Mouse (Mus musculus) neutrophil, adult 5-6 weeks (primary cell): ENCODE results near the gene Eif4g2. TPM values are rescaled to one million over a fixed set of nuclear protein-coding genes. Genes with fewer than 3 reads are reported as not detected.

Source experiments
- ATAC-seq: fragments of 151-379, 151-347 bp; 2 replicates; pipeline ENCODE4 v1.8.0; 2017; ENCODE audit warnings: mild to moderate bottlenecking, moderate TSS enrichment; ENCODE audit not compliant: insufficient number of reproducible peaks, poor library complexity, low FRiP score, severe bottlenecking; ENCODE audit errors: extremely low read depth
- total RNA-seq: library from RNA; stranded (forward); fragments of 200-1000 nt; gene quantifications from 2 replicates; pipeline ENCODE4 v1.2.3, GENCODE M21; 2017

Gene Eif4g2
- 857 and 887 TPM in 2 replicates for total RNA-seq

DNA sequence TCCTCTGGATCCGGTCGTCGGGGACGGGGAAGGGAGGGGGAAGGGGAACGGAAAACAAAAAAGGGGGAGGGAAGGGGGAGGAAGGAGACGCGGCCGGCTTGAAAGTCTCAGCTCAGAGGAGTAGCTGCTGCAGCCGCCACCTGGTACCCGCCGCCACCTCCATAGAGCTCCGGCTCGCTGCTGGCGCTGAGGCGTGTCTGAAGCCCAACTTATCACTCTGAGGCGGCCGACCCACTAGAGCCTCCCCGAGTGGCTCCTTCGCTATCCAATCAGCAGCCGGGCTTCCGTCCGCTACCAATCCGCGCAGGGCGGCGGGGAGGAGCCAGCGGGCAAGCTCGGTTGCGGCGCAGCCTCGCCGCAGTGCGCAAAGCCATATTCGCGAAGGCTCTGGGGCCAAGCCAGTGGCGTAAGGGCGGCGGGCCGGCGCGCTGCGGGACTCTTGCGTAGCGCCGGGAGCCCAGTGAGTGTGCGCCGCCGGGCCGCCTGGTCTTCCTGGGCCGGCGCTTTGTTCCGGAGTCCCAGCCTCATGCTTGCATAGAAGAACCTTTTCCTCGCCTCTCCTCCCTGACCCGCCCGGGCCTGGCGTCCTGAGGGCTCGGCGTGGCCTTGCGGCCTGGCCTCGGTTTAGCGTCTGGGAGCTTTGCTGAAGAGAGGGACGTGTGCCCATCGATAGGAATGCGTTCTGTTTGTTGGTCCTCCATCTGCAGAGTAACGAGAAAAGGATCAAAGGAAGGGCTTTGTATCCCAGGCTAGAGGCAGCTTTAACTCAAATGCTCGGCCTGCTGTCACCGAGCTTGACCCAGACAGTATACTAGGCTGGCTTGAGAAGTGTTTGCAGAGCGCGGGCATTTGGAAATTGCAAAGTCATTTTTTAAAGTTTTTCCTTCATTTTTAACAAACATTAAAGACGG lies at the start of gene Eif4g2:
TSS of gene Eif4g2 (minus strand) at position 209 of the 911 bp plus-strand sequence.
- ATAC-seq, result peak; percentile 96

DNA sequence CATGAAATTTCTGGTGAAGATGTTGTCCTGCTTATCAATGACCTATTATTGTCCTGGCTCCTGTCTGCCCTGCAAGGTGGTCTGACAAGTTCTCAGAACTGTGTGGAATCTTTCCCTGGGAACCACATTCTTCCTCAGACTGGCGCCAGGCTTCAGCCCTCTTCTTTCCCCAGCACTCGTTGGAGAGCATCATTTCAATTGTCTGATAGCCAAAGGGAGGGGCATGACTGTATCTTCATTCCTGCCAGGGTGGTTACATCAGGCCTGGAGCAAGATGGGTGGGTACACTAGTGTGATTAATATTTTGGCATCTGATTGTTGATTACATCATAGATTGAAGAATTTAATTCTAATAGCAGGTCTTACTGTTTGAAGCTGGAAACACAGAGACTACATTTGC lies 49.8 kb upstream of the Eif4g2 start:
- ATAC-seq, result no peak

DNA sequence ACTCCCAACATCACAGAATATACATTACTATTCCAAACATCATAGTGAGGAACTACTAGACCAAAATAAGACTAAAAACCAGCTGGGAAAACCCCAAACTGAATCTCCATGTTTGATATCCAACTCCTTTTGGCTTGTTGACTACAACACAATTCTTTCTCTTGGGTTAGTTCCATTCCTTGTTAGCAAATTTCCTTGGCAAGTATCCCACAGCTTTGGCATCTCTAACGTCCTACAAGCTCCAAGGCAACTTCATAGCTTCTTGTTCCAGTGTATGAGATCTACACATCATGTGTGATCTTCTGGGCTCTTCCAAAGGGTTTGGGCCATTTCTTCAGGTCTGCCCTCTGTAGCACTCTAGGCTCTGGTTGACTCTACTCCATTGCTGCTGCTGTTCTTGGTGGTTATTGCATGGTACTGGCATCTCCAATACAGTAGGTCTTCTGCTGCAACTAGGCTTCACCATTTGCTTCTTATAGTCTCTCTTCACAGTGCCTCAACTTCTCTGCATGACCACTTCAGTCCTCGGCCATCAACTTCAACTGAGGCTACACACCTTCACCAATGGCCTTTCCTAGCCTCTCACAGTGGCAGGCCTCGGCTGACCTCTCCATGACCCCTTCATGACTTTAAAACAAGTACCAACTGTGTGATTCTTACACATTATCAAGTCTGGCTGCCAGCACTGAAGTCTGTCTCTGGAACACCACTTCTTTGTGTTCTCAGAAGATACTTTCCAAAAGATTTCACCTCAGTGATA lies 44.0 kb upstream of the Eif4g2 start:
- no peak for ATAC-seq

DNA sequence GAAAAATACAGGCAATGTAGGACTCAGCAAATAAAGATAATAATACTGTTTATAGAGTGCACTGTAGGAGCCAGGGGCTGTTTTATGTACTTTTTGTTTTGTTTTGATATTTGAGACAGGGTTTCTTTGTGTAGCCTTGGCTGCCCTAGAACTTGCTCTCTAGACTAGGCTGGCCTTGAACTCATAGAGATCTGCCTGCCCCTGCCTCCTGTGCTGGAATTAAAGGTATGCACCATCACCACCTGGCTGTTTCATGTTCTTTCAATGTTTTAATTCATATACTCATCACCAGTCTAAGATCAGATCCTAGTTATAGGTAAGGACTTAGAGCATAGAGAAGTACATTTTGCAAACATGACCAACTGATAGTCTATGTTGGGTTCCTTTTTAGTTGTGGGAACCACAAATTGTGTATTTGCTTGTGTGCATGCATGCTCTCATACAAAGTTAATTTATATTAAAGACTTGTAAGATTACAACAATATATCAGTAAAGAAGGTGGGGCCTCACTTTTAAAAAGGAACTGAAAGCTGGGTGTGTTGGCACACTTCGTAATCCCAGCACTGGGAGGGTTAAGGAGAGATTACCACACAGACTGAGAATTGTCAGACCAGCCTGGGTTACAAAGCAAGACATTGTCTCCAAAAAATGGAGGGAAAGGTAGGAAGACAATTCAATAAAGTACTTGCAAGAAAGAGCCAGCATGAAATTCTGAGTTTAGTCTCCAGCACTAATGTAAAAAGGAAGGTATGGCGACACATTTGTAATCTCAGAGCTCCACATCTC lies 41.1 kb upstream of the Eif4g2 start:
- no peak for ATAC-seq

DNA sequence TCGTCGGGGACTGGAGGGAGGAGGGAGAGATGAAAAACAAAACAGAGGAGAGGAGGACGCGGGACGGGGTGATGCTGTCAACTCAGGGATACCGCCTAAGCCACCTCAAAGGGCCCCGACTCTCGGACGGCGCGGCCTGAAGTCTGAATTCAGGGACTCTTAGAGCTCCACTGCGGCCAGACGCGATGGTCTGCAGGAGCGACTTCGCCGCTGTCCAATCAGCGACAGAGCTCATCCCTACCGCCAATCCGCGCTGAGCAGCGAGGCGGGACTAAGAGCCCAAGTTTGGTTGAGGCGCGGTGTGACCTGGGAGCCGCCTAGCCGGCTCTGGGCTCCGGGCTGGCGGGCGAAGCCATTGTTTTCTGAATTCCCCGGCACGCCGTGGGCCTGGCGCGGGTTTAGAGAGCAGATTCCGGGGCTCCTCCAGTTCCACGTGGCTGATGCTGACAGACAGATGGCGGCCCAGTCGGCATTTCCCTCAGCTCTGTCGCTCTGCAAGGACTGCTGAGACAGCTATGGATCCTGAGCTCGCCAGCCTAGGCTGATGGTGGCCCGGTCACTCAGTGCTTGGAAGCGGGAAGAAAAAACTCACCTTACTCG lies 39.8 kb upstream of the Eif4g2 start:
- ATAC-seq, result peak; percentile 99

DNA sequence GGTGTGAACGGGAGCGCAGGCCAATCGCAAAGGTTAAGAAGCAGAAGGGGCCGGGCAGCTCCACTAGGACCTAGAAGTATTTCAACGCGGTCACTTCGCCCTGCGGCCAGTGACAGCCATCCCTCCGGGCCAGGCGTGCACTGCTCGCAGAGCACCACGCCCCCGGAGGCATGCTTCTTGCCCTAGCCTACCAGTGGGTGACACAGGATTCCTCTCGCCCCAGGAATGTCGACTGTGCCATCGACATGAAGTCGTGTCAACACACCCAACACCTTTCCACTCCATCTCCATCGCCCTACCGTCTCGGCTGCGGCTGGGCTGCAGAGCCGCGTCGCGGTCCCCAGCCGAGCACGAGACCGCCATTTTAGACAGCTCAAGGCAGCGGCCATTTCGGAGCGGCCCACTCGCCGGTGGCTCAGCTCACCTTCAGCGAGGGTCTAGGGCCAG lies 39.3 kb upstream of the Eif4g2 start:
- peak; percentile 44 for ATAC-seq

DNA sequence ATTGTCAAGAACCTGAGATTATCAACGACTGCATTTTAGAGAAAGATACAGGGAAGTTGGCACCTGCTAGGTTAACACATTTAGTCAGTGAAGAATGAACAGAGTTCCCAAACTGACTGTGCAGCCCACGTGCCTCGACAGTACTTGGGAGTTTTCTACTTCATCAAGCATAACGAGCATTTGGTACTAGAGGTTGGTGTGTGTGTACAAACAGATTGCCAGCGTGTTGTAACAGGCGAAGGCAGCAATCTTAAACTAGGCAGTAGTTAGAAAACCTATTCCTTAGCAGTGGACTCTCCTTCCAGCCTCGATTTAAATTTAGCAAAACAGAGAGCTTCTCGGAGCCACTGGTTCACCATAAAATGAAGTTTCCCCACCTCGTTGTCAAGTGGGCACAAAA lies 38.7 kb upstream of the Eif4g2 start:
- no peak for ATAC-seq

DNA sequence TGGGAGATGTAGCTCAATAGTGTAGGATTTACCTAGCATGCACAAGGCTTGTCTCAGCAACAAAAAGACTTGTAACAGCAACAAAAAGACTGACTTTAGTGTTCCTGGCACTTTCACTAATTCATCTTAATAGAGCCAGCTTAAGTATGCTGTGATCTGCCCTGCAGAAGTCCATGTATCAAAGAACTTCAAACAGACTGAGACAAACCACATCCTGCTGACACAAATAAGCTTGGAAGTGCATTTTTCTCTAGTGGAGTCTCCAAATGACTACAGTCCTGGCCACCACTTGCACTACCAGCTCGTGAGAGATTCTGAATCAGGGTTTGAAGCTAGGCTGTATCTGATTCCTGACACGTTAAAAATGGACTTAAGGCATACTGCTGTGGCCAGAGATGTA lies 26.7 kb upstream of the Eif4g2 start:
- ATAC-seq, result no peak

DNA sequence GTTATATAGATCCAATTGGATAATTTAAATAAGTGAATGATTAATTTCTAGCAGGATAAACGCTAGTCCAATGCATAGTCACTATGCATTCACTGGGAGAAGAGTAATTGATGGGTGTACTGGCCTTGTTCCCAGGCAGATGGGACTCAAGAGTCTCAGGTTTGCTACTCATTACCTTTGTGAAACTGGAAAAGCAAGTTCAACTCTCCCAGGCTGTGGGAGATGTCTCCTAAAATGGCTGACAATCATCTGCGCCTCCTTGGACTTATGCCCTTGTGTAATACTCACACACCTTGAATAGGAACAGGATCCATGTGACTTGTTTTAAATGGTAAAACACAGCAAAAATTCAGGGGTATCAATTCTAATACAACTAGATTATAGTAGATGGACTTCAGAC lies 26.3 kb upstream of the Eif4g2 start:
- ATAC-seq, result no peak

DNA sequence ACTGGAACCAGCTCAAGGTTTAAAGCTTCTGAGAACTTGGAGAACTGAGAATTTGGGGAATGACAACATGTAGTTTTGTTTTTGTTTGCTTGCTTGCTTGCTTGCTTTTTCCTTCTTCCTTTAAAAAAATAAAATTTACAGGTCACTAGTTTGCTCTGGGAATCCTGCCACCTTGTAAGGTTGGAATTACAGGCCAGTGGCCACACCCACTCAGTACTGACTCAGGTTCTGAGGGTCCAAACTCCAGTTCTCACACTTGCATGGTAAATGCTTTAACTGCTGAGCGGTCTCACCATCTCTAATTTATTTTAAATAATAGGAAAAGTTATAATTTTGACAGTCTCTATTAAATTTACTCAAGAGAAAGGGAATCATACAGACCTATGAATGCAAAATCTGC lies 15.4 kb upstream of the Eif4g2 start:
- no peak for ATAC-seq

DNA sequence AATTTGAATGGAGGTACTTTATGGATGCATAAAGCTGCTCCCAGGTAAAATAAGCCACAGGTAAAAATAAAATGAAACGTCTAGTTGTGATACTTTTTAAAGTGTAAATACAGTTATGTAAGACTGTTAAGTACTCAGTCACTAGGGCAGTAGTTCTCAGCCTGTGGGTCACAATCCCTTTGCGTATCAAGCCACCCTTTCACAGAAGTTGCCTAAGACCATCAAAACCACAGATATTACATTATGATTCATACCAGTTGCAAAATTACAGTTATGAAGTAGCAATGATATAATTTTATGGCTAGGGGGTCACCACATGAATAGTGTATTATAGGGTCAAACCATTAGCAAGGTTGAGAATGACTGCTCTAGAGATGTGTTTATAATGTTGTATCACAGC lies 12.3 kb upstream of the Eif4g2 start:
- ATAC-seq, result no peak

DNA sequence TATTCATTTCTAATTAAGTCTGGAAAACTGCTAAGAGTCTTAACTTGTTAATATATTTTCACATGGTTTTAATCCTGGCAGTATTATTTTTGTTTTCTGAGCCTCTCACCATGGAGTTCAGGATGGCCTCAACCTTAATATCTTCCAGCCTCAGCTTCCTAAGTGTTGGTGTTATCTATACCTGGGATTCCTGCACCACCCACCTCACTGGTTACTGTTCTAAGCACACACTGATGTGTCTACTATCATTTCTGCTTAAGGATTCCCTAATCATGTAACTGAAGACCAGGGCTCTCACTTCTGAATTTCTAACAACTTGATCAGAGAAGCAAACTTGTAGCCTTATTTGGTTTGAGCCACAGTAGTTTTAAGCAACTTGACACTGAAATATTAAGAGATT lies 2.3 kb upstream of the Eif4g2 start:
- no peak for ATAC-seq

DNA sequence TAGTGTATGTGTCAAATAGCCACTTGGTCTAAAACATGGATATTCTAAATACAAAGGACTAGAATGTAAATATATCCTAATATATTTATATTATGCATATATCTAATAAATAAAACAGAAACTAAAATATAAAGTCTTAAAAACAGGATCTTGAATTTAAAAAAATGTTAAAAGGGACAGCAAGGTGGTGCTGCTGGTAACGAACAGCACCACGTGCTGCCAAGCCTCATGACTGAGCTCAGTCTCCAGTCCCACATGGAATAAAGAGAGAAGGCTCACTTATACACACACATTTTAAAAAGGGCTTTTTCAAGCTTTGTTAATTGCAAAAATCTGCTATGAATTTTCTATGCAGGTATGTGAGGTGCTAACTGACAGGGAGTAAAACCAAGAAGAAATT lies 1.6 kb upstream of the Eif4g2 start:
- ATAC-seq, result no peak

DNA sequence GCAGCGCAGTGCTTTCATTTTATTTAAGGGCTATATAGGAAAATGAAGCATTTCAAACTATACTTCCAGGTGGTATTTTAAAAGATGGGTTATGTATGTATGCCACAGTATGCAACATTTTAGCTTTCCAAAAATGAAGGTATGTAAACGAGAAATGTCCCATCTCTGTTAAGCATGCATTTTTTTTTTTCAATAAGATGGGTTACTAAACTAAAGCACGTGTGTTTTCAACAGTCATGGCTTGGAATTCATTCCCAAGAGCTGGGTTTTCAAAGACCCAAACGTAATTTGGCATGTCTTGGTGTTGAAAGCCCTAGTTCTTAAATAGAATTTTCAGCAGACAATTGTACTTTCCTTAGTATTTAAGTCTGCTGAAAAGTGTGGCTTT lies 897 bp upstream of the Eif4g2 start:
- no peak for ATAC-seq

DNA sequence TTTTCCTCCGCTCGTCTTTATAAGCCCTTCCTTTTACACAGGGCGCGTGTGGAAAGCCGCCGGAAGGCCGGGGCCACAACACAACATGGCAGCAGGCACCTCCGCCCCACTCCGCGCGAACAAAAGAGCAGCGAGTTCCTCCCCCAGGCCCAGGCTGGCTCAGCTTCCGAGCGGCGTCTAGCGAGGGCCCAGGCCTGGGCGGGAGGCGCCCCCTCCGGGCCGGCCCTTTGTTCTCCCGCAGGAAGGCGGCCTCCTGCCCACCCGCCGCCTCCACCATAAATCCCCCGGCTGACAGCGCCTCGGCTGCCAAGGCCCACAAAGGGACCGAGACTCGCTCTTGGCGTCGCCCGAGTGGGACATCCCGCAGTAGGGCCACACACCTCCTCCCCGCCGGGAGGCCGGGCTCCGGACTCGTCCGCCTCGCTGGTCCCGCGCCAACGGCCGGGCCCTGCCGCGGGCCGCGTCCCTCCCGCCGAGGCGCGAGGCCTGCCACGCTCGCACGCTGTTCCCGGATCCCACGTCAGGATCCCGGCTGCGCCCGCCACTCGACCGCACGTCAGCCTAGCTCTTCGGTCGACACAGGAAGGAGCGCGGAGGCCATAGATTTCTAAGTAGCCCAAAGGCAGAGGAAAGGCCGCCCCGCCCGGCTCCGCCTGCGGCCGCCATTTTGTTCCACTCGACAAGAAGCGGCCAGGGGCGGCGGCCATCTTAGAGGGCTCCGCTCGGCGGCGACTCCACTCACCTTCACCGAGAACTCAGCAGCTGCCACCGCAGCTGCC lies 598 bp downstream of the Eif4g2 start:
- ATAC-seq, result peak; percentile 39

DNA sequence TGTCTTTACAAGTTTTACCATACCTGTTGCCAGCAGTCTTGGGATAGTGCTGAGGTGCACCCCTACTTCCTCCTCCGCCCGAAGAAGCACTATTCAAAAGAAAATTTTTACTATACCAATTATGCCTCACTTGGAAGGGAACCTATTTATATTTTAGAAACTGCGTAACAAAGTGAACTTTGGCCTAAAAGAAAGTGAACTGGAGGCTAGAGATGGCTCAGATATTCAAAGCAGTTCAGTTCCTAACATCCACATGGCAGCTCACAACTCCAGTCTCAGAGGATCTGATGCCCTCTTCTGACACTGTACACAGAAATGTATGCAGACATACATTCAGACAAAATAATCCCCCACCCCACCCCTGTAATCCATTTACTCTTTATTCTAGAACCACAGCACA lies 2.0 kb downstream of the Eif4g2 start:
- ATAC-seq, result no peak

DNA sequence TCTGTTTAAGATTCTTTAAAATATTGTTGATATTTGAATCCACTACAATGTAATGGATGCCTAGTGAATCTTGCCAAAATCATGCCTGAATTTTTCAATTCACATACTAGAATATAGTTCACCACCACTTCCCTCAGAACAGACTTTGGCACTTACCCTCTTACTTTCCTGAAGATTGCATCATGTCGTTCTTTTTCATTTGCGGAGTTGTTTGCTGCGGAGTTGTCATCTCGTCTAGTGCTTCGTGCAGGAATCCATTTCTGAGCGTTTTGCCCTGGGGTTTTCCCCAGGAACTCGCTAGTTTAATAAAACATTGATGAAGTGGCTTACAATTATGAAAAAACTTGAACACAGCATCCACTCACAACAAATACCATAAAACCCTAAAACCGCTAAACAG lies 2.8 kb downstream of the Eif4g2 start:
- no peak for ATAC-seq

DNA sequence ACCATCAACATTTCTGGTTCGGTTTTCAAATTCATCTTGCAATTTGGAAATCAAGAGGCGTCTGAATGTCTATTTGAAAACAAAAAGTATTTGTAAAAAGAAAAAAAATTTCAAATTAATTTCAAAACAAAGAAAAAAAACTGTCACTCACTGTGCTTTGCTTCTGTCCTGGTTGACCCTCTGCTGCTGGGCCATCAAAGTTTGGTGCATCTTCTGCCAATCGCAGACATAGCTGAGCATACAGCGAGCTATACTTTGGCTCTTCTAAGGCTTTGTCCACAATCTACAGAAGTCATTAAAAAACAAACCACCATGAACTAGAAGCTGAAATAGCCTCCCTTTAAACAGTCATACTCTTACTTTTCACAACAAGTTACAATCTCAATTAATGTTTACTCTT lies 4.6 kb downstream of the Eif4g2 start:
- no peak for ATAC-seq
